Mouse (Mus musculus) stomach, embryonic 16.5 days (tissue): Measurements from ENCODE around the gene Rab5c. TPM values are rescaled to one million over a fixed set of nuclear protein-coding genes. Genes with fewer than 3 reads are reported as not detected.

Experiments
- ATAC-seq: fragments of 200-750 bp; cut with Nextera tagmentation; 2 replicates; pipeline ENCODE4 v1.8.0; 2017; ENCODE audit warnings: moderate number of reproducible peaks, moderate TSS enrichment; ENCODE audit not compliant: insufficient read depth, low FRiP score
- H3K27ac ChIP-seq: fragments of 300-500 bp; sonication (generic); 2 replicates; pipeline ENCODE4 v1.5.1; 2014; ENCODE audit warnings: low read length
- H3K27me3 ChIP-seq: fragments of 300-500 bp; sonication (generic); 2 replicates; pipeline ENCODE4 v1.6.1; 2014; ENCODE audit warnings: low read length, control low read depth, mixed read lengths; ENCODE audit not compliant: control insufficient read depth, insufficient read depth
- H3K36me3 ChIP-seq: fragments of 300-500 bp; sonication (generic); 2 replicates; pipeline ENCODE4 v1.6.1; 2014; ENCODE audit warnings: low read length; ENCODE audit not compliant: control insufficient read depth, insufficient read depth
- H3K4me1 ChIP-seq: fragments of 300-500 bp; sonication (generic); 2 replicates; pipeline ENCODE4 v1.6.1; 2014; ENCODE audit warnings: low read length, control low read depth, mixed read lengths; ENCODE audit not compliant: control insufficient read depth, insufficient read depth
- H3K4me2 ChIP-seq: fragments of 300-500 bp; sonication (generic); 2 replicates; pipeline ENCODE4 v1.6.1; 2014; ENCODE audit warnings: low read depth, low read length, mixed read lengths
- H3K4me3 ChIP-seq: fragments of 300-500 bp; sonication (generic); replicated peaks from 2 replicates; pipeline ENCODE4 v1.5.1; 2014; ENCODE audit warnings: mild to moderate bottlenecking, low read length
- H3K9ac ChIP-seq: fragments of 300-500 bp; sonication (generic); 2 replicates; pipeline ENCODE4 v1.6.1; 2014; ENCODE audit warnings: low read length
- H3K9me3 ChIP-seq: fragments of 300-500 bp; sonication (generic); replicated peaks from 2 replicates; pipeline ENCODE4 v1.6.1; 2016; ENCODE audit warnings: low read length, control low read depth; ENCODE audit not compliant: control insufficient read depth
- WGBS: fragments of 180-500 bp; shearing (Covaris S2); extraction: QIAGEN DNeasy Blood & Tissue Kit; methylation state at CpG from one replicate; pipeline ENCODE4 v1.1.7; 2014; 5-methylcytosine and 5-hydroxymethylcytosine counted together
- polyA plus RNA-seq: library from polyadenylated mRNA; unstranded; fragments of >200 nt; fragmentation: Nextera tagmentation; extraction: Ambion mirVana; gene quantifications from 2 replicates; pipeline ENCODE4 v1.2.1, GENCODE M21; 2015

Rab5c gene
- polyA plus RNA-seq, 1 experiment from 2014 or later = 33.9 TPM

GRCm38 (mm10) chr11:100770646-100771408 is 32.8 kb upstream of the Rab5c start, which contains the start of gene Ghdc:
Gene Ghdc, minus strand, starts transcription at chr11:100770957.
- peak within 1 kb of the TSS; percentile 83 for H3K9ac ChIP-seq
- H3K36me3 ChIP-seq = no peaks in the 10 kb centered on the region
- 12% methylated on average over 17 of the region's 17 CpGs for WGBS
- no peaks in the 10 kb centered on the region for H3K27me3 ChIP-seq
- peaks cover 6% of the 10 kb centered on the region for H3K4me1 ChIP-seq
- ATAC-seq = peak; percentile 75; the same call in 1 of the 2 replicates
- peak within 1 kb of the TSS; percentile 87 for H3K4me3 ChIP-seq
- peak within 1 kb of the TSS; percentile 71; the same call in 1 of the 2 replicates for H3K27ac ChIP-seq
- H3K9me3 ChIP-seq = no peaks in the 10 kb centered on the region
- peak within 1 kb of the TSS; percentile 57 for H3K4me2 ChIP-seq

GRCm38 (mm10) chr11:100769980-100770379 is 32.0 kb upstream of the Rab5c start:
- ATAC-seq = no peak
- H3K9ac ChIP-seq = peak overlapping the region; percentile 83
- H3K27me3 ChIP-seq = no peaks in the 10 kb centered on the region
- peak overlapping the region; percentile 57 for H3K4me2 ChIP-seq
- no peaks in the 10 kb centered on the region for H3K9me3 ChIP-seq
- H3K36me3 ChIP-seq = no peaks in the 10 kb centered on the region
- H3K4me1 ChIP-seq = peaks cover 6% of the 10 kb centered on the region
- 57% methylated on average over 6 of the region's 6 CpGs for WGBS
- H3K27ac ChIP-seq = no peak overlapping the region
- peak overlapping the region; percentile 87 for H3K4me3 ChIP-seq

- peaks cover 2% of the 10 kb centered on the region for H3K27me3 ChIP-seq
- ATAC-seq = no peak
- H3K4me1 ChIP-seq = peaks cover 6% of the 10 kb centered on the region
- H3K9ac ChIP-seq = no peak overlapping the region
- WGBS = 83% methylated on average over 5 of the region's 5 CpGs
- no peak overlapping the region for H3K4me3 ChIP-seq
- H3K36me3 ChIP-seq = no peaks in the 10 kb centered on the region
- H3K9me3 ChIP-seq = no peaks in the 10 kb centered on the region
- H3K4me2 ChIP-seq = no peak overlapping the region
- H3K27ac ChIP-seq = no peak overlapping the region
Measured at GRCm38 (mm10) chr11:100767871-100768270, 29.9 kb upstream of the Rab5c start.

GRCm38 (mm10) chr11:100766726-100767125 is 28.7 kb upstream of the Rab5c start:
- H3K27ac ChIP-seq = no peak overlapping the region
- peaks cover 10% of the 10 kb centered on the region for H3K27me3 ChIP-seq
- H3K4me1 ChIP-seq = peaks cover 9% of the 10 kb centered on the region
- 80% methylated on average over 9 of the region's 9 CpGs for WGBS
- H3K36me3 ChIP-seq = no peaks in the 10 kb centered on the region
- ATAC-seq = no peak
- no peak overlapping the region for H3K4me3 ChIP-seq
- H3K9ac ChIP-seq = no peak overlapping the region
- no peak overlapping the region for H3K4me2 ChIP-seq
- H3K9me3 ChIP-seq = no peaks in the 10 kb centered on the region

GRCm38 (mm10) chr11:100762831-100763230 is 24.8 kb upstream of the Rab5c start, which contains the start of gene Hcrt:
Gene Hcrt, minus strand, starts transcription at chr11:100762931.
- Histone ChIP-seq H3K4me1 (peaks cover 8% of the 10 kb centered on the region), H3K27me3 (peaks cover 34% of the 10 kb centered on the region), H3K36me3 (no peaks in the 10 kb centered on the region), H3K4me2 (peak within 1 kb of the TSS; percentile 82), H3K9me3 (no peaks in the 10 kb centered on the region), H3K27ac (no peak within 1 kb of the TSS), H3K9ac (peak within 1 kb of the TSS; percentile 65), H3K4me3 (peak within 1 kb of the TSS; percentile 52)
- WGBS = 83% methylated on average over 7 of the region's 7 CpGs
- ATAC-seq = no peak

- Histone ChIP-seq H3K4me1 (peaks cover 8% of the 10 kb centered on the region), H3K36me3 (no peaks in the 10 kb centered on the region), H3K27ac (no peak overlapping the region), H3K9me3 (no peaks in the 10 kb centered on the region), H3K4me3 (peak overlapping the region; percentile 52), H3K4me2 (peak overlapping the region; percentile 82), H3K9ac (peak overlapping the region; percentile 65), H3K27me3 (peaks cover 34% of the 10 kb centered on the region)
- WGBS = 1% methylated on average over 27 of the region's 27 CpGs
- ATAC-seq = peak; percentile 44; the same call in 1 of the 2 replicates
Measured at GRCm38 (mm10) chr11:100761547-100762045, 23.6 kb upstream of the Rab5c start.

- H3K27ac ChIP-seq = no peak within 1 kb of the TSS
- H3K4me3 ChIP-seq = peak within 1 kb of the TSS; percentile 34
- no peak within 1 kb of the TSS for H3K9ac ChIP-seq
- peaks cover 34% of the 10 kb centered on the region for H3K27me3 ChIP-seq
- H3K36me3 ChIP-seq = no peaks in the 10 kb centered on the region
- H3K4me1 ChIP-seq = peaks cover 8% of the 10 kb centered on the region
- peak within 1 kb of the TSS; percentile 52 for H3K4me2 ChIP-seq
- under 1% methylated on average over 51 of the region's 51 CpGs for WGBS
- H3K9me3 ChIP-seq = no peaks in the 10 kb centered on the region
- ATAC-seq = no peak
Measured at GRCm38 (mm10) chr11:100759611-100760233, 21.7 kb upstream of the Rab5c start, which contains the start of gene Kcnh4. Gene Kcnh4, minus strand, starts transcription at chr11:100759942.

- H3K4me3 ChIP-seq = peak overlapping the region; percentile 34
- H3K36me3 ChIP-seq = no peaks in the 10 kb centered on the region
- H3K4me1 ChIP-seq = peaks cover 8% of the 10 kb centered on the region
- peaks cover 34% of the 10 kb centered on the region for H3K27me3 ChIP-seq
- 0 out of 2 replicates have a peak, but pooled peaks have one; percentile 22 for ATAC-seq
- H3K27ac ChIP-seq = no peak overlapping the region
- H3K9ac ChIP-seq = no peak overlapping the region
- H3K9me3 ChIP-seq = no peaks in the 10 kb centered on the region
- WGBS = 2% methylated on average over 35 of the region's 35 CpGs
- H3K4me2 ChIP-seq = peak overlapping the region; percentile 52
Measured at GRCm38 (mm10) chr11:100758707-100759610, 20.9 kb upstream of the Rab5c start.
